Mouse (Mus musculus) Patski (cell line): ENCODE measurements at regions not wholly inside any gene's neighbourhood (a gene's known extent, or its start where the extent isn't known, plus 50 kb on each side); places are given as distances from the start of the nearest gene placed in this dataset.

Experiments
- ATAC-seq: fragments of 100-300 bp; one replicate; pipeline ENCODE4 v1.8.0; 2021
- CTCF ChIA-PET: fragments of 350-600 bp; sonication (Branson Sonifier 250); formaldehyde crosslinking; loops from one replicate; lab custom pipeline; 2022; ENCODE audit warnings: inconsistent platforms; lab: Charles Lee
- POLR2A ChIA-PET: fragments of 350-600 bp; sonication (Branson Sonifier 250); formaldehyde crosslinking; loops from one replicate; lab custom pipeline; 2022; ENCODE audit warnings: antibody characterized with exemption, inconsistent platforms; lab: Charles Lee
- DNase-seq: peaks from one replicate; pipeline ENCODE4 v3.0.0-alpha.2; 2011; ENCODE audit warnings: low read depth, low spot score
- H3K27me3 ChIP-seq: fragments of 371-371 bp; one replicate; pipeline ENCODE4 v1.5.1; 2021
- CTCF ChIP-seq: fragments of 100-300 bp; IDR thresholded peaks from one replicate; pipeline ENCODE4 v1.5.1; 2021
- in situ Hi-C: fragments of 300-500 bp; cut with MboI; formaldehyde crosslinking; loops from 3 replicates; pipeline ENCODE4 v1.11.1; 2018; ENCODE audit warnings: low pct_unique_long_range_greater_than_20kb, mixed read lengths

GRCm38 (mm10) chr10:55767571-55767970, 339.1 kb upstream of the Msl3l2 start:
- H3K27me3 ChIP-seq: no peaks in the 10 kb centered on the region
- in situ Hi-C loops: loop anchor here (25.0 kb wide), 1 partner anchor 1955 kb away; no protein-coding TSS in a partner anchor
- ATAC-seq (no peak), DNase-seq (no peak)
- TF ChIP-seq CTCF: peak; percentile 52
- POLR2A ChIA-PET: no interaction called here
- CTCF ChIA-PET: interaction anchor here (0.8 kb wide), 1 partner anchor 15 kb away, joined by 3 read pairs; no protein-coding TSS in a partner anchor

GRCm38 (mm10) chr10:55769642-55770041, 337.1 kb upstream of the Msl3l2 start:
- no peaks in the 10 kb centered on the region for H3K27me3 ChIP-seq
- TF ChIP-seq CTCF: no peak
- ChIA-PET CTCF (no interaction called here), POLR2A (no interaction called here)
- DNase-seq (no peak), ATAC-seq (no peak)
- in situ Hi-C loops: loop anchor here (25.0 kb wide), 1 partner anchor 1957 kb away; no protein-coding TSS in a partner anchor

- POLR2A ChIA-PET: no interaction called here
- TF ChIP-seq CTCF: no peak
- ATAC-seq (no peak), DNase-seq (no peak)
- in situ Hi-C loops: no loop called here
- CTCF ChIA-PET: no interaction called here
- H3K27me3 ChIP-seq: no peaks in the 10 kb centered on the region
These were observed 323.8 kb upstream of the Msl3l2 start for GRCm38 (mm10) chr10:55782674-55783469.

GRCm38 (mm10) chr10:55813966-55814365, 292.8 kb upstream of the Msl3l2 start:
- no peak for TF ChIP-seq CTCF
- POLR2A ChIA-PET: no interaction called here
- no peaks in the 10 kb centered on the region for H3K27me3 ChIP-seq
- no peak for DNase-seq
- ATAC-seq: no peak
- in situ Hi-C loops: no loop called here
- CTCF ChIA-PET: no interaction called here

- in situ Hi-C loops: no loop called here
- no peak for TF ChIP-seq CTCF
- DNase-seq (no peak), ATAC-seq (no peak)
- POLR2A ChIA-PET: no interaction called here
- CTCF ChIA-PET: interaction anchor here (0.8 kb wide), 1 partner anchor 13 kb away, joined by 3 read pairs; no protein-coding TSS in a partner anchor
- H3K27me3 ChIP-seq: no peaks in the 10 kb centered on the region
These were observed 255.4 kb upstream of the Msl3l2 start for GRCm38 (mm10) chr10:55851361-55851760.

- POLR2A ChIA-PET: no interaction called here
- ATAC-seq (no peak), DNase-seq (no peak)
- CTCF ChIA-PET: no interaction called here
- TF ChIP-seq CTCF: no peak
- in situ Hi-C loops: no loop called here
- H3K27me3 ChIP-seq: no peaks in the 10 kb centered on the region
These were observed 214.1 kb upstream of the Msl3l2 start for GRCm38 (mm10) chr10:55892606-55893005.

- TF ChIP-seq CTCF: no peak
- POLR2A ChIA-PET: no interaction called here
- peaks cover 14% of the 10 kb centered on the region for H3K27me3 ChIP-seq
- ATAC-seq (no peak), DNase-seq (no peak)
- CTCF ChIA-PET: no interaction called here
- in situ Hi-C loops: no loop called here
These were observed 177.6 kb upstream of the Msl3l2 start for GRCm38 (mm10) chr10:55929100-55929499.

GRCm38 (mm10) chr10:55933993-55934392, 172.7 kb upstream of the Msl3l2 start:
- ChIA-PET CTCF (no interaction called here), POLR2A (no interaction called here)
- ATAC-seq: no peak

GRCm38 (mm10) chr10:55935447-55935846, 171.3 kb upstream of the Msl3l2 start:
- ATAC-seq (no peak), DNase-seq (no peak)
- ChIA-PET POLR2A (no interaction called here), CTCF (no interaction called here)
- peaks cover 12% of the 10 kb centered on the region for H3K27me3 ChIP-seq
- in situ Hi-C loops: no loop called here
- TF ChIP-seq CTCF: no peak

More at GRCm38 (mm10) chr10:55933993-55934392, 172.7 kb upstream of the Msl3l2 start:
- DNase-seq: no peak
- in situ Hi-C loops: no loop called here
- TF ChIP-seq CTCF: no peak
- peaks cover 14% of the 10 kb centered on the region for H3K27me3 ChIP-seq

- in situ Hi-C loops: no loop called here
- H3K27me3 ChIP-seq: peaks cover 18% of the 10 kb centered on the region
- no peak for DNase-seq
- POLR2A ChIA-PET: no interaction called here
- CTCF ChIA-PET: no interaction called here
- ATAC-seq: no peak
- TF ChIP-seq CTCF: no peak
These were observed 144.0 kb upstream of the Msl3l2 start for GRCm38 (mm10) chr10:55962627-55963203.
